Mouse (Mus musculus): ENCODE data around the gene Iqcb1.

- peak; percentile 70; the same call in 1 of the 2 replicates for TF ChIP-seq POLR2A (IDR thresholded peaks at IDR 0.05; ENCODE audit: extremely low read depth, insufficient read depth, low read length)
- TF ChIP-seq CTCF (IDR thresholded peaks at IDR 0.05; ENCODE audit: extremely low read depth, insufficient read depth, low read length): no peak
Observed at GRCm38 (mm10) chr16:36828054-36828786, at the start of gene Iqcb1.
